Mouse (Mus musculus) neural tube, embryonic 11.5 days (tissue): ENCODE results near the gene Schip1. TPM values are rescaled to one million over a fixed set of nuclear protein-coding genes. Genes with fewer than 3 reads are reported as not detected.
A peak's percentile ranks its signal among the peaks of the same experiment; 100 is the strongest.

Source experiments
- ATAC-seq: fragments of 200-750 bp; cut with Nextera tagmentation; 2 replicates; pipeline ENCODE4 v1.8.0; 2017; ENCODE audit warnings: moderate number of reproducible peaks, mild to moderate bottlenecking, moderate TSS enrichment, moderate library complexity; ENCODE audit not compliant: insufficient read depth, low FRiP score, low TSS enrichment
- DNase-seq: peaks from one replicate; pipeline ENCODE4 v3.0.0-alpha.2; 2015; ENCODE audit warnings: low spot score
- H3K27ac ChIP-seq: fragments of 300-500 bp; sonication (generic); 2 replicates; pipeline ENCODE4 v1.5.1; 2014; ENCODE audit warnings: low read depth, mild to moderate bottlenecking, low read length
- H3K27me3 ChIP-seq: fragments of 300-500 bp; sonication (generic); 2 replicates; pipeline ENCODE4 v1.6.1; 2014; ENCODE audit warnings: mild to moderate bottlenecking, low read length, mixed read lengths; ENCODE audit not compliant: control insufficient read depth, insufficient read depth
- H3K36me3 ChIP-seq: fragments of 300-500 bp; sonication (generic); 2 replicates; pipeline ENCODE4 v1.6.1; 2014; ENCODE audit warnings: mild to moderate bottlenecking, low read length, moderate library complexity, mixed read lengths; ENCODE audit not compliant: control insufficient read depth, insufficient read depth
- H3K4me1 ChIP-seq: fragments of 300-500 bp; sonication (generic); 2 replicates; pipeline ENCODE4 v1.6.1; 2014; ENCODE audit warnings: low read length, mixed read lengths; ENCODE audit not compliant: control insufficient read depth, insufficient read depth
- H3K4me2 ChIP-seq: fragments of 300-500 bp; sonication (generic); 2 replicates; pipeline ENCODE4 v1.6.1; 2014; ENCODE audit warnings: low read depth, mild to moderate bottlenecking, moderate library complexity
- H3K4me3 ChIP-seq: fragments of 300-500 bp; sonication (generic); 2 replicates; pipeline ENCODE4 v1.5.1; 2014; ENCODE audit warnings: low read depth, low read length
- H3K9ac ChIP-seq: fragments of 300-500 bp; sonication (generic); 2 replicates; pipeline ENCODE4 v1.6.1; 2014; ENCODE audit warnings: mild to moderate bottlenecking, low read length
- H3K9me3 ChIP-seq: fragments of 300-500 bp; sonication (generic); 2 replicates; pipeline ENCODE4 v1.6.1; 2016; ENCODE audit warnings: low read length; ENCODE audit not compliant: control insufficient read depth
- WGBS: fragments of 180-500 bp; shearing (Covaris S2); extraction: QIAGEN DNeasy Blood & Tissue Kit; methylation state at CpG from one replicate; pipeline ENCODE4 v1.1.7; 2014; 5-methylcytosine and 5-hydroxymethylcytosine counted together
- polyA plus RNA-seq: library from polyadenylated mRNA; unstranded; fragments of >200 nt; fragmentation: Nextera tagmentation; extraction: Ambion mirVana; gene quantifications from 2 replicates; pipeline ENCODE4 v1.2.1, GENCODE M21; 2014

Gene Schip1
- polyA plus RNA-seq, 1 experiment from 2014 or later = 87.2 TPM

DNA sequence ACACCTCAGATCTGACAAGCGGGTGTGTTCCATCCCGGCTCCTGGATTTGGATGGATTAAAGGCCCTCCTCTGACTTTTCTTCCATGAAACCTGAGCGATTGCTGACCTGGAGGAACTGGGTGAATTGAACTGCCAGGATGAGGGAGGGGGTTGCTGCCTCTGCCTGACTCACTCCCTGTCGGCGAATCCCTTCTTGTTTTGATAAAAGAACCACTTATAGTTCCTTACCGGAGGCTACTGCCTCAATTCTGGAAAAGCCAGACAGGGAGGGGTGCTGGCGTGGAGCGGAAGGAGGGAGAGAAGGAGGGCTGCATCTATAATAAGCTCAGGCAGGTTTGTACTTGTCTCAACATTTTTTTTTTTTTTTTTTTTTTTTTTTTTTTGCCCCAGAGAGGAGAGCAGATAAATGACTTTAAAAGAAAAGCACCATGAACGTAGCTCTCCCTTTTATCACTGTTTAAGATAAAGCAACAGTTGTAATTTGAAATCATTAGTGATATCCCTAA lies 431.2 kb downstream of the Schip1 start:
- no peak for ATAC-seq
- H3K9ac ChIP-seq = peak overlapping the region; percentile 81
- peak overlapping the region; percentile 70 for H3K4me3 ChIP-seq
- no peaks in the 10 kb centered on the region for H3K27me3 ChIP-seq
- no peaks in the 10 kb centered on the region; the same call in 1 of the 2 replicates for H3K4me1 ChIP-seq
- H3K27ac ChIP-seq = 0 out of 2 replicates have a peak overlapping the region, but pooled peaks have one; percentile 21
- peak overlapping the region; percentile 90 for H3K4me2 ChIP-seq
- H3K9me3 ChIP-seq = no peaks in the 10 kb centered on the region
- DNase-seq = peak; percentile 45
- WGBS = 3% methylated on average over 9 of the region's 9 CpGs
- H3K36me3 ChIP-seq = no peaks in the 10 kb centered on the region

DNA sequence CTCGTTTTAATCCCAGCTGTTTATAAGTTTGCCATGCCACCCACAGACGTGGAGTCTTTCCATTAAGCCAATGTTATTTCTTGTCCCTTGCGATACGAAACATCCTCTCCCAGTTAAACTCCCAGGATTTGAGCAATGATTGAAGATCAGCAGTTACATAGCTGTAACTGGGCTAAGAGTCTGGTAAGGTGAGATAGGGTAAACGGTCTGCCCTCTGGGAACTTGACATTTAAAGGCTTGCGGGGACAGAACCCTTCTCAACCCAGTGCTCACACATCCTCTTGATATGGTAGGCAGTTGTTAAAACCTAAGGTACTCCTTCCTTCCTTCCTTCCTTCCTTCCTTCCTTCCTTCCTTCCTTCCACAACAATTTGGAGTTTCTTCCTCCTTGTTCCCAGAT lies 431.9 kb downstream of the Schip1 start:
- 0 out of 2 replicates have a peak overlapping the region, but pooled peaks have one; percentile 70 for H3K4me3 ChIP-seq
- no peaks in the 10 kb centered on the region; the same call in 1 of the 2 replicates for H3K4me1 ChIP-seq
- H3K27me3 ChIP-seq = no peaks in the 10 kb centered on the region
- no peaks in the 10 kb centered on the region for H3K36me3 ChIP-seq
- H3K9ac ChIP-seq = no peak overlapping the region
- peak overlapping the region; percentile 90; the same call in 1 of the 2 replicates for H3K4me2 ChIP-seq
- ATAC-seq (no peak), DNase-seq (no peak)
- 60% methylated on average over 6 of the region's 6 CpGs for WGBS
- no peak overlapping the region for H3K27ac ChIP-seq
- no peaks in the 10 kb centered on the region for H3K9me3 ChIP-seq

DNA sequence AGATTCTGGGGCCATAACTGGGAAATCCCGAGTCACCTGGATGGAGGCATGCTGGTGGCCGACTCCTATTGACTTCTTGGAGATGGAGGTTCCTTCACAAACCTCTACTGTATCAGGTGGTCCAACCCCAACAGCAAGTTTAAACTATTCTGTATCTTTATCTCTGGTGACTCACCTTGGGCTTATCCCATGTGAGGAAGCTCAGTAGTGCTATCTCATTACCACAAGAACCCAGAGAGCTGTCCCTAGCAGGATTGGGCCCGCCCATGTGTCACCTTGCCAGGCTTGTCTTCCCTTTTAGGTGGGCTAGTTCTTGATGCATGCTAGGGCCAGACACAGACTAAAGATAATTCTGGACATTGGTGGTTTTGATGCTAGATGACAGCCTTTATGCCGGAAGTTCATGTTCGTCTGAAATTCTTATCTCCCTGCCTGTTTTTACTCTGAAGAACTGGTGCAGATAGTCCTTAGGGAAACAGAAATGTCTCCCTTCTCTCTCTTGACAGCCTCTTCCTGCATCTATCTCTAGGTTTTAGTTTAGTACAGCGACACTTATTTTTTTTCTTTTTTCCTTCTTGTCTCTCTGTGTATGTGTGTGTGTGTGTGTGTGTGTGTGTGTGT lies 435.0 kb downstream of the Schip1 start:
- Histone ChIP-seq H3K36me3 (no peaks in the 10 kb centered on the region), H3K9ac (no peak overlapping the region), H3K4me1 (no peaks in the 10 kb centered on the region), H3K9me3 (no peaks in the 10 kb centered on the region), H3K27ac (no peak overlapping the region), H3K27me3 (no peaks in the 10 kb centered on the region), H3K4me2 (no peak overlapping the region), H3K4me3 (no peak overlapping the region)
- ATAC-seq = no peak
- no peak for DNase-seq
- 92% methylated on average over 6 of the region's 6 CpGs for WGBS

- H3K36me3 ChIP-seq = no peaks in the 10 kb centered on the region
- no peaks in the 10 kb centered on the region for H3K27me3 ChIP-seq
- H3K4me2 ChIP-seq = no peak overlapping the region
- no peaks in the 10 kb centered on the region for H3K9me3 ChIP-seq
- no peak for ATAC-seq
- no peak overlapping the region for H3K4me3 ChIP-seq
- no peak for DNase-seq
- no peak overlapping the region for H3K9ac ChIP-seq
- H3K4me1 ChIP-seq = no peaks in the 10 kb centered on the region
- WGBS = 87% methylated on average over 3 of the region's 3 CpGs
- H3K27ac ChIP-seq = no peak overlapping the region
These were observed 440.2 kb downstream of the Schip1 start for GRCm38 (mm10) chr3:68504838-68505237.

- WGBS = 79% methylated on average over 7 of the region's 7 CpGs
- Histone ChIP-seq H3K4me3 (no peak overlapping the region), H3K4me2 (no peak overlapping the region), H3K27ac (no peak overlapping the region), H3K36me3 (no peaks in the 10 kb centered on the region), H3K27me3 (no peaks in the 10 kb centered on the region), H3K9me3 (no peaks in the 10 kb centered on the region), H3K4me1 (no peaks in the 10 kb centered on the region), H3K9ac (no peak overlapping the region)
- DNase-seq (no peak), ATAC-seq (no peak)
These were observed 442.2 kb downstream of the Schip1 start for GRCm38 (mm10) chr3:68506769-68507318.

GRCm38 (mm10) chr3:68508629-68509028 lies 444.0 kb downstream of the Schip1 start:
- Histone ChIP-seq H3K4me2 (no peak overlapping the region), H3K4me3 (no peak overlapping the region), H3K9me3 (no peaks in the 10 kb centered on the region), H3K27me3 (no peaks in the 10 kb centered on the region), H3K27ac (no peak overlapping the region), H3K4me1 (no peaks in the 10 kb centered on the region), H3K9ac (no peak overlapping the region), H3K36me3 (no peaks in the 10 kb centered on the region)
- WGBS = 63% methylated on average over 6 of the region's 6 CpGs
- DNase-seq (no peak), ATAC-seq (no peak)

DNA sequence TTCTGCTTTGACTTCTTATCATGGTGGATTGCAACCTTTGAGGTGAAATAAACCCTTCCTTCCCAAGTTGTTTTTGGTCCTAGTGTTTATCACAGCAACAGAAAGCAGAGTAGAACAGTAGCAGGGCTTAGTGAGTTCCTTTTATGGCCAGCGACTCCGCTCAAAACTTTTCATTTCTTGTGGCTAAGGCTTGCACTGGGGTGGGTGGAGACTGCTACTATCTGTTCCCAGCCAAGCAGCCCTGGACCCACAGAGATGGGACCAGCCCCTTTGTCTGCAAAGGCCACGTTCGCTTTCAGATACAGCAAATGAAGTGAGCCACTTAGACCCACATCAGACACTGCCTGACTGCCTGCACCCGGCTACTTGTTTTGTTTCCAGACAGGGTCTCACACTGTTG lies 446.3 kb downstream of the Schip1 start:
- ATAC-seq (no peak), DNase-seq (no peak)
- Histone ChIP-seq H3K4me2 (no peak overlapping the region), H3K4me1 (no peaks in the 10 kb centered on the region), H3K9me3 (no peaks in the 10 kb centered on the region), H3K27ac (no peak overlapping the region), H3K9ac (no peak overlapping the region), H3K36me3 (no peaks in the 10 kb centered on the region), H3K4me3 (no peak overlapping the region), H3K27me3 (no peaks in the 10 kb centered on the region)
- WGBS = 80% methylated on average over 5 of the region's 5 CpGs

DNA sequence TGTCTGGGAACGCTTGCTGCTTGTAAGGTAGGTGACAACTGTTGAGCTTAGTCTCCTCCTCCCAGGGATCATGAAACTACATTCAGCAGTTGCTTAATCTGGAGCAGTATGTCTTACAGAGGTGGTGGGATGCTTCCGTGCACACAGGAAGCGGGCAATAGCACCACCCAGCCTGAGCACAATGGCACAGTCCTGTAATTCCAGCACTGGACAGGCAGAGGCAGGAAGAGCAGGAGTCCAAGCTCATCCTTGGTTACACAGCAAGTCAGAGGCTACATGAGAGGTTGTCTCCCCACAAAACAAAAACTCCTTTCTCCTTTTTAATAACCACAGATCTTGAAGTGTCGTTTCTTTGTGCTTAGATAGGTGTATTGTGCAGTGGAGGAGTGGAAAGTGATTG lies 447.1 kb downstream of the Schip1 start:
- Histone ChIP-seq H3K27me3 (no peaks in the 10 kb centered on the region), H3K9ac (no peak overlapping the region), H3K9me3 (no peaks in the 10 kb centered on the region), H3K27ac (no peak overlapping the region), H3K36me3 (no peaks in the 10 kb centered on the region), H3K4me3 (no peak overlapping the region), H3K4me1 (no peaks in the 10 kb centered on the region), H3K4me2 (no peak overlapping the region)
- DNase-seq (no peak), ATAC-seq (no peak)
- WGBS = 76% methylated on average over 4 of the region's 4 CpGs

- Histone ChIP-seq H3K9ac (no peak overlapping the region), H3K4me1 (no peaks in the 10 kb centered on the region), H3K27me3 (no peaks in the 10 kb centered on the region), H3K4me3 (no peak overlapping the region), H3K27ac (no peak overlapping the region), H3K36me3 (no peaks in the 10 kb centered on the region), H3K4me2 (no peak overlapping the region), H3K9me3 (no peaks in the 10 kb centered on the region)
- DNase-seq (no peak), ATAC-seq (no peak)
- 81% methylated on average over 11 of the region's 11 CpGs for WGBS
These were observed 447.7 kb downstream of the Schip1 start for GRCm38 (mm10) chr3:68512327-68512726.
